Mouse (Mus musculus): ENCODE measurements around the gene Actg1. TPM values are rescaled to one million over a fixed set of nuclear protein-coding genes. Genes with fewer than 3 reads are reported as not detected.

The Actg1 gene
- polyA plus RNA-seq (2017; shearing (Covaris generic)) = 1,734 TPM

GRCm38 (mm10) chr11:120347791-120348683, at the start of gene Actg1:
Gene Actg1, minus strand, starts transcription at chr11:120348542.

GRCm38 (mm10) chr11:120378611-120379540, 30.5 kb upstream of the Actg1 start, which contains the start of gene Faap100:
Gene Faap100, minus strand, starts transcription at chr11:120378764.

GRCm38 (mm10) chr11:120361295-120361694, 13.0 kb upstream of the Actg1 start, which contains the start of gene Fscn2:
Gene Fscn2, plus strand, starts transcription at chr11:120361534.

Other genes starting within 250 kb of the Actg1 start
- gene Tepsin, start 249.8 kb downstream of the Actg1 start, polyA plus RNA-seq (2017; shearing (Covaris generic)) = 18.8 TPM
- 44.1 TPM for gene Ndufaf8, start 249.6 kb downstream of the Actg1 start, polyA plus RNA-seq (2017; shearing (Covaris generic))
- 99.6 TPM for gene Slc38a10, start 197.2 kb downstream of the Actg1 start, polyA plus RNA-seq (2017; shearing (Covaris generic))
- gene Bahcc1, start 115.6 kb downstream of the Actg1 start, polyA plus RNA-seq (2017; shearing (Covaris generic)) = not detected
- not detected for gene Fscn2, start 13.0 kb upstream of the Actg1 start, polyA plus RNA-seq (2017; shearing (Covaris generic))
- 24.8 TPM for gene Faap100, start 30.2 kb upstream of the Actg1 start, polyA plus RNA-seq (2017; shearing (Covaris generic))
- 56.3 TPM for gene Nploc4, start 89.2 kb upstream of the Actg1 start, polyA plus RNA-seq (2017; shearing (Covaris generic))
- not detected for gene Tspan10, start 94.1 kb upstream of the Actg1 start, polyA plus RNA-seq (2017; shearing (Covaris generic))
- 0.19 TPM for gene Pde6g, start 105.0 kb upstream of the Actg1 start, polyA plus RNA-seq (2017; shearing (Covaris generic))
- gene Oxld1, start 109.5 kb upstream of the Actg1 start, polyA plus RNA-seq (2017; shearing (Covaris generic)) = 2.3 TPM
- gene Ccdc137, start 109.6 kb upstream of the Actg1 start, polyA plus RNA-seq (2017; shearing (Covaris generic)) = 24.3 TPM
- 11.5 TPM for gene Arl16, start 119.1 kb upstream of the Actg1 start, polyA plus RNA-seq (2017; shearing (Covaris generic))
- 43.3 TPM for gene Mrpl12, start 136.1 kb upstream of the Actg1 start, polyA plus RNA-seq (2017; shearing (Covaris generic))
- 6.9 TPM for gene Slc25a10, start 143.3 kb upstream of the Actg1 start, polyA plus RNA-seq (2017; shearing (Covaris generic))
- not detected for gene Gcgr, start 182.2 kb upstream of the Actg1 start, polyA plus RNA-seq (2017; shearing (Covaris generic))
- gene Mcrip1, start 201.2 kb upstream of the Actg1 start, polyA plus RNA-seq (2017; shearing (Covaris generic)) = 80.5 TPM
- not detected for gene Ppp1r27, start 202.6 kb upstream of the Actg1 start, polyA plus RNA-seq (2017; shearing (Covaris generic))
- 187 TPM for gene P4hb, start 224.7 kb upstream of the Actg1 start, polyA plus RNA-seq (2017; shearing (Covaris generic))
- 668 TPM for gene Arhgdia, start 233.1 kb upstream of the Actg1 start, polyA plus RNA-seq (2017; shearing (Covaris generic))
- gene Alyref, start 249.8 kb upstream of the Actg1 start, polyA plus RNA-seq (2017; shearing (Covaris generic)) = 272 TPM
- gene Anapc11, start 249.9 kb upstream of the Actg1 start, polyA plus RNA-seq (2017; shearing (Covaris generic)) = 79.1 TPM

Measured in naive thymus-derived CD4-positive, alpha-beta T cell, adult 5 months (primary cell).